Mouse (Mus musculus) C2C12 (cell line): ENCODE results near the gene Terf2. TPM values are rescaled to one million over a fixed set of nuclear protein-coding genes. Genes with fewer than 3 reads are reported as not detected.

Experiments
- H3K27me3 ChIP-seq: one replicate; pipeline ENCODE4 v1.6.1; 2011; ENCODE audit not compliant: control insufficient read depth, insufficient read depth, insufficient read length
- H3K36me3 ChIP-seq: one replicate; pipeline ENCODE4 v1.6.1; 2011; ENCODE audit not compliant: control insufficient read depth, insufficient read depth
- H3K4me3 ChIP-seq: one replicate; pipeline ENCODE4 v1.5.1; 2011; ENCODE audit warnings: mild to moderate bottlenecking, control low read depth; ENCODE audit not compliant: poor library complexity, insufficient read depth, severe bottlenecking
- H3K79me2 ChIP-seq: one replicate; pipeline ENCODE4 v1.6.1; 2011; ENCODE audit not compliant: control insufficient read depth, insufficient read depth
- H3K79me3 ChIP-seq: one replicate; pipeline ENCODE4 v1.6.1; 2011; ENCODE audit warnings: low read depth, control low read depth
- H3ac ChIP-seq: one replicate; pipeline ENCODE3; 2011; ENCODE audit warnings: low read depth; ENCODE audit not compliant: control insufficient read depth, insufficient read length
- CEBPB ChIP-seq: IDR thresholded peaks from one replicate; pipeline ENCODE4 v1.6.1; 2011; ENCODE audit warnings: low read depth, mild to moderate bottlenecking, control low read depth, moderate library complexity
- CTCF ChIP-seq: IDR thresholded peaks from one replicate; pipeline ENCODE4 v1.5.1; 2011; ENCODE audit not compliant: control insufficient read depth, insufficient read depth, insufficient read length
- FOSL1 ChIP-seq: IDR thresholded peaks from one replicate; pipeline ENCODE4 v1.8.0; 2011; ENCODE audit warnings: mild to moderate bottlenecking, low read length; ENCODE audit not compliant: poor library complexity, insufficient read depth, severe bottlenecking
- MAX ChIP-seq: IDR thresholded peaks from one replicate; pipeline ENCODE4 v1.6.1; 2011; ENCODE audit warnings: mild to moderate bottlenecking, control low read depth
- MYOD1 ChIP-seq: IDR thresholded peaks from one replicate; pipeline ENCODE4 v1.6.1; 2011; ENCODE audit warnings: low read depth; ENCODE audit not compliant: control insufficient read depth, insufficient read length
- MYOG ChIP-seq: IDR thresholded peaks from one replicate; pipeline ENCODE4 v1.6.1; 2011; ENCODE audit not compliant: control insufficient read depth, insufficient read length; ENCODE audit errors: extremely low read depth
- USF1 ChIP-seq: IDR thresholded peaks from one replicate; pipeline ENCODE4 v1.6.1; 2011; ENCODE audit warnings: low read depth, mild to moderate bottlenecking, control low read depth, moderate library complexity
- polyA plus RNA-seq: library from polyadenylated mRNA; unstranded; fragments of >200 nt; fragmentation: generic; extraction: Trizol; gene quantifications from one replicate; pipeline ENCODE4 v1.2.1, GENCODE M21; 2012; ENCODE audit warnings: missing spikeins

Terf2 gene
- polyA plus RNA-seq, 1 experiment = 15.8 TPM

DNA sequence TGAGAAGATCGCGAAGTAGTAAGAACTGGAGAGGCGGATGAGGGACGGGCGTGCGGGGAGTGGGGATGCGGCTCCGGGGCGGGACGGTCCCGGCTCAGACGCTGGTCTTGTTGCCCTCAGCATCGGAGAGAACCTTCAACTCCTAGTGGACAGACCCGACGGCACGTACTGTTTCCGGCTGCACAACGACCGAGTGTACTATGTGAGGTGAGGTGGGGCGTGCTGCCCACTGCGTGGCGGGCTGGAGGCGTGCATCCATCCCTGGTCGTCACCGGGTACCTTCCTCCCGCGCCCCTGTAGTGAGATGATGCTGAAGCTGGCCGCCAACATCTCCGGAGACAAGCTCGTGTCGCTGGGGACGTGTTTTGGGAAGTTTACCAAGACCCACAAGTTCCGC lies 39.4 kb downstream of the Terf2 start:
- Histone ChIP-seq H3K36me3 (peaks cover 47% of the 10 kb centered on the region), H3K4me3 (peak overlapping the region; percentile 99)

DNA sequence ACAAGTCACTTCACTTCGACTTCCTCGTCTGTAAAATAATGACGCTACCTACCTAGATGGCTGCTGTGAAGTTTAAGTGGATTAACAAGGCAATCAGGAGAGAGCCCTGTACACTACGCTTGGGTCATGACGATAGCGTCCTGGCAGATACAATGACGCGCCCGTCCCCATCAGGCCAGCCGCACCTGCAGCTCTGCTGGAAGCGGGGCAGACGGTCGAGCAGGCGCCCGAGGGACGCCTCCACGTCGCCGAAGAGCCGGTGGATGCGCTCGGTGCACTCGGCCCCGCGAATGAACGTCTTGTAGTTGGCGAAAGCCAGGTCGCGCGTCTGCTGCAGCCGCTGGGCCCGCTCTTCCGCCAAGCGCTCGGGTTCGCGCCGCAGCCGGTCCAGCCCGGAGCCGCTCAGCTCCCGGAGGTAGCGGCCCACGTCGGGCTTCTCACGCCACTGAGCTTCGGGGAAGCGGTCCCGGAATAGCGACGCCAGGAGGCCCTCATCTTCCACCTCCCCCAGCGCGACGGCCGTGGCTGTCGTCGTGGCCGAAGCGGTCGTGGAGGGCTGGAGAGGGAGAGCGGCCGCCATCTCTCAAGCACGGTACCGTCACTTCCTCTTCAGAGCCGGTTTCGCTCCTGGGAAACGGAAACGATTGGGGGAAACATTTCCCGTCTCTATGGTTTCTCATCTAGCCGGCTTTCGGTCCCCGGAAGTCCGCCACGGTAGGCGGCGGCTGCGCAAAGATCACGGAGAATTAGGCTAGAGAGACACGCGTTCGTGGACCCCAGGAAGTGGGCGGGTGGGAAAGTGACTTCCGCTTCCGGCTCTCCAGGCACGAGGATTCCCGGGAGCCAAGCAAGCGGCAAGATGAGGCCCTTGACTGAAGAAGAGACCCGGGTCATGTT lies 40.0 kb downstream of the Terf2 start, which contains the start of the genes Cog8 and Nip7:
Cog8 (minus strand) TSS at position 614 of the 897 bp plus-strand sequence.
Nip7 (plus strand) TSS at position 802 of the 897 bp plus-strand sequence.
- H3K27me3 ChIP-seq = no peaks in the 10 kb centered on the region
- H3K79me2 ChIP-seq = peaks cover 74% of the 10 kb centered on the region
- peaks cover 50% of the 10 kb centered on the region for H3K36me3 ChIP-seq
- H3K79me3 ChIP-seq = peaks cover 35% of the 10 kb centered on the region
- no peak for TF ChIP-seq MYOG
- TF ChIP-seq CEBPB = no peak
- TF ChIP-seq CTCF = no peak
- no peak for TF ChIP-seq USF1
- TF ChIP-seq FOSL1 = no peak
- no peak for TF ChIP-seq MYOD1
- TF ChIP-seq MAX = peak; percentile 95
- peak within 1 kb of the TSS; percentile 99 for H3K4me3 ChIP-seq
- H3ac ChIP-seq = peak within 1 kb of the TSS; percentile 87

More for the DNA sequence above, 39.4 kb downstream of the Terf2 start:
- Histone ChIP-seq H3K79me2 (peaks cover 73% of the 10 kb centered on the region), H3K27me3 (no peaks in the 10 kb centered on the region), H3K79me3 (peaks cover 35% of the 10 kb centered on the region), H3ac (peak overlapping the region; percentile 86)
- TF ChIP-seq MAX = no peak
- TF ChIP-seq MYOD1 = no peak
- TF ChIP-seq FOSL1 = no peak
- no peak for TF ChIP-seq MYOG
- TF ChIP-seq USF1 = no peak
- TF ChIP-seq CTCF = no peak
- TF ChIP-seq CEBPB = no peak

DNA sequence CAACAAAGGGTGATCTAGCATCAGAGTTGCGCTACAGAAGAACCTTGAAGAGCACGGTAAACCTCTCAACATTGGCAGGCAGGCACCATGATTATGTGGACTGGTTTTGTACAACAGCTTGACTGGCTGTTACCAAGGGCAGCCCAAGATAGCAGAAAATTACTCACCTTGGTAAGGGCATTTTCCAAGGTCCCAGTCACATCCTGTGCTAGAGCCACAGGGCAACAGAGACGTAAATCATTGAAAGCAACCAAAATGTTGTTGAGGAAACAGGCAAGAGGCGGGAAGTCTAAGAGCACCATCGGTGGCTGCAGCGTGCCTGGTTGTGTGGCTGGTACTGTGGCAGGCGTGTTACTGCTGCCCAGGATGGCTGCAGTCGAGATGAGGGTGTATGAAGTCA lies 44.3 kb downstream of the Terf2 start:
- no peak overlapping the region for H3ac ChIP-seq
- peaks cover 44% of the 10 kb centered on the region for H3K36me3 ChIP-seq
- H3K79me3 ChIP-seq = peaks cover 24% of the 10 kb centered on the region
- TF ChIP-seq MYOD1 = no peak
- TF ChIP-seq USF1 = no peak
- no peak for TF ChIP-seq MAX
- no peak for TF ChIP-seq FOSL1
- no peak for TF ChIP-seq MYOG
- peaks cover 85% of the 10 kb centered on the region for H3K79me2 ChIP-seq
- H3K27me3 ChIP-seq = no peaks in the 10 kb centered on the region
- no peak overlapping the region for H3K4me3 ChIP-seq

DNA sequence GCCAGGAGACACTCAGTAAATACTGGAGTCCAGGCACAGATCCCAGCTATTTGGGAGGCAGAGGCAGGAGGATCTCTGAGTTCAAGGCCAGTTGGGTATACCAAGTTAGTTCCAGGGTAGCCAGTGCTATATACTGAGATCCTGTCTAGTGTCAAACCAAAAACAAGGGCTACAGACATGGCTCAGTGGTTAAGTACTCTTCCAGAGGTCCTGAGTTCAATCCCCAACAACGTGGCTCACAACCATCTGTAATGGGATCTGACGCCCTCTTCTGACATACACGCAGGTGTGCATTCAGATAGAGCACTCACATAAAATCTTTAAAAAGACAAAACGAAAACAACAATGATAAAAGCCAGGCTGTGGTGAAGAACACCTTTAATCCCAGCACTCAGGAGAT lies 46.9 kb downstream of the Terf2 start:
- Histone ChIP-seq H3K4me3 (no peak overlapping the region), H3K79me2 (peaks cover 79% of the 10 kb centered on the region), H3K79me3 (peaks cover 14% of the 10 kb centered on the region), H3ac (no peak overlapping the region), H3K36me3 (peaks cover 70% of the 10 kb centered on the region), H3K27me3 (no peaks in the 10 kb centered on the region)
- no peak for TF ChIP-seq FOSL1
- TF ChIP-seq CTCF = no peak
- no peak for TF ChIP-seq MAX
- no peak for TF ChIP-seq MYOD1
- TF ChIP-seq MYOG = no peak
- TF ChIP-seq USF1 = no peak
- no peak for TF ChIP-seq CEBPB

DNA sequence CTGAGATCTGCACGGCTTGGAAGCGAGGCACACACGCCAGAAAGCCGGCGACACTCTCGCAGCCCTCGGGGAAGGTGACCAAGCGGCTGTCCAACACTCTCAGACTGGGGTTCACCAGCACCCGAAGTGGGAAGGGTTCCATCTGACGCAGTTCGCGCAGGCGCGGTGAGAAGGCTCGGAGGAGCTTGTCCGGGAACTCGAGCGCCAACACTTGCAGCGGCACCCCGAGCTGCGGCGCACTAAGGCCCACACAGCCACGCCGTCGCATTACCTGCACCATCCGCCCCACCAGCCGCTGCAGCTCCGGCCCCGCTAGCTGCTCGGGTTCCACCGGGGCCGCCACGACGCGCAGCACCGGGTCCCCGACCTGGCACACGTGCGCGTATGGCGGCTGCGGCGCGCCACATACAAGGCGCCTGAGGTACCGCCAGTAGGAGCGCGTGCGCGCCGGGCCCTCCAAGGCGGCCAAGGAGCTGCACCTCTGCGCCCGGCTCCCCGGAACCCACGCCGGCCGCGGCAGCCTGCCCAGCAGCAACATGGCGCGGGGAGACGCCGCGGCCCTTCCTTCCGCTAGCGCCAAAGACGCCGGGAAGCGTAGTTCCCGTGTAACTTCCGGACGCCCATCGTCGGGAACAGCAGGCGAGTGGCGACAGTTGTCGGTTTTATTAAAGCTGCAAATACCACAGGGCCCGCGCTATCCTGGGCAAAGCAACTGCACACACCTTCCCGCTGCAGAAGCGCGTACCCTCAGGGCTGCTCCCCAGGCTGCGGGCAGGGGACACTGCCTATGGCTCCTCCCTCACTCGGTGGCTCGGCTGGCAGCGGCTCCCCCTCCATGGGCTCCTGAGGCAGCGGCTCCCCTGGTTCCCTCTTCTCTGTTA lies 48.0 kb downstream of the Terf2 start, which contains the start of gene Pdf:
Pdf (minus strand) TSS at position 554 of the 881 bp plus-strand sequence.
- Histone ChIP-seq H3K27me3 (no peaks in the 10 kb centered on the region), H3K36me3 (peaks cover 72% of the 10 kb centered on the region), H3K79me2 (peaks cover 68% of the 10 kb centered on the region), H3K79me3 (peaks cover 12% of the 10 kb centered on the region), H3ac (peak within 1 kb of the TSS; percentile 70), H3K4me3 (peak within 1 kb of the TSS; percentile 55)
- TF ChIP-seq MAX = peak; percentile 71
- TF ChIP-seq MYOD1 = no peak
- no peak for TF ChIP-seq USF1
